Mouse (Mus musculus): ENCODE measurements around the gene Trpm3. TPM values are rescaled to one million over a fixed set of nuclear protein-coding genes. Genes with fewer than 3 reads are reported as not detected.
A peak's percentile ranks its signal among the peaks of the same experiment; 100 is the strongest.

The Trpm3 gene
- polyA plus RNA-seq (2014; fragmentation: Nextera tagmentation; extraction: Ambion mirVana) = 19.5 and 23.3 TPM in 2 replicates

DNA sequence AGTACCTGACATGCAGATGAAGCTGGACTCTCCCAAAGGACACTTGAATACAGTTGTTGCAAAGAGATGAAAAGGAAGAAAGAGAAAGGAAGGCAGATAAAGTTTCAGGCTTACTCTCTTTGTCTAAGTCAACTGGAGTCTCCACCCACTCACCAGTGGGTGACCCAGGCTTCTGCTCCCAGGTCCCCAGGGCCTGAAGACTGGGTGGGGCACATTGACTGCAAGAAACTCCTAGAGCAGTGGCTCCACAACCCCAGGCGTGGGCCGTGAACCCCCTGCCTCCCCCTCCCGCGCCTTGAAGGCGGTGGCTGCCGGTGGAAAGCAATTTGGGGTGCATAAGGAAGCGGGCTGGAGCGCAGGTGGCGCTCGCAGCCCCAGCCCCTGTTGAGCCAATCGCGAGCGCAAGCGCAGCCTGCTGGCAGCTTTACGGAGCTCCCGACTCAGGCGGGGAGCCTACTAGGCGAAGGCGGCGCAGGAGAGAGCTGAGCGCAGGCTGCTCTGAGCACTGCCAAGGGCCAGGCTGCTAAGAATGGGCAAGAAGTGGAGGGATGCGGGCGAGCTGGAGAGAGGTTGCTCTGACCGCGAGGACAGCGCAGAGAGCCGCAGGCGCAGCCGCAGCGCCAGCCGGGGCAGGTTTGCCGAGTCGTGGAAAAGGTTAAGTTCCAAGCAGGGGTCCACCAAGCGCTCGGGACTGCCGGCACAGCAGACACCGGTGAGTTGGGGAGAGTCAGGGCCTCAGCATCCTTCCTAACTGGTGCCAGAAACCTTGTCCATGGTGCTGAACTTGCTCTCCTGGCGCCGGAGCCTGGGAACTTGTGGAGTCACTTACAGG lies at the start of gene Trpm3:
Gene Trpm3, plus strand, starts transcription at position 457 of the 832 bp plus-strand sequence.
- Histone ChIP-seq H3K36me3 (ENCODE audit: control insufficient read depth, insufficient read depth, low read length) (no peaks in the 10 kb centered on the region), H3K27ac (ENCODE audit: low read depth, low read length) (no peak within 1 kb of the TSS), H3K9ac (replicated peaks; ENCODE audit: low read depth, low read length) (peak within 1 kb of the TSS; percentile 32; the same call in 1 of the 2 replicates), H3K4me2 (ENCODE audit: low read depth, low read length) (peak within 1 kb of the TSS; percentile 87), H3K4me1 (ENCODE audit: control insufficient read depth, insufficient read depth, low read length) (0 out of 2 replicates have a peak, but pooled peaks cover 2% of the 10 kb centered on the region), H3K9me3 (ENCODE audit: control insufficient read depth, low read length) (no peaks in the 10 kb centered on the region), H3K27me3 (ENCODE audit: control insufficient read depth, insufficient read depth, low read length) (no peaks in the 10 kb centered on the region), H3K4me3 (ENCODE audit: low read depth, low read length) (peak within 1 kb of the TSS; percentile 43)
- under 1% methylated on average over 38 of the region's 39 CpGs for WGBS
- ATAC-seq (ENCODE audit: low read depth) = peak; percentile 97

DNA sequence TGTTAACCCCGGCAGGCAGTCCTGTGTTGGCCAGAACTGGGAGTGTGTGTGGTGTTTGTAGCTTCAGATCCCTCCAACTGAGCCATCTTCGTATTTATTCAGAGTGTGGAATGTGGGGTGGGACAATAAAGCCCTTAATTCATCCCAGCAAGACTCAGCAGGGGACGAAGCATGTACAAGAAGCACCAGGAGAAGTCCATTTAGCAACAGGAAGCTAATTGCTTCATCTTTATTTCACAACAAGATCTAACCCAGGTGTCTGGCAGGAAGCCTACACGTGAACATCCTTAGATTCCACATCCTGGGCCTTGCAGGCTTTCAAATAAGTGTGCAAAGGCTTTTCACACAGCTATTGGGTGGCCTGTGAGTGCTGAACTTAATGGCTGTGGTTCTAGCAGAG lies 38.3 kb upstream of the Trpm3 start:
- no peaks in the 10 kb centered on the region for H3K36me3 ChIP-seq (ENCODE audit: control insufficient read depth, insufficient read depth, low read length)
- no peak overlapping the region for H3K4me3 ChIP-seq (ENCODE audit: low read depth, low read length)
- no peaks in the 10 kb centered on the region for H3K27me3 ChIP-seq (ENCODE audit: control insufficient read depth, insufficient read depth, low read length)
- 36% methylated on average over 4 of the region's 4 CpGs for WGBS
- H3K9ac ChIP-seq (replicated peaks; ENCODE audit: low read depth, low read length) = no peak overlapping the region
- no peaks in the 10 kb centered on the region for H3K4me1 ChIP-seq (ENCODE audit: control insufficient read depth, insufficient read depth, low read length)
- H3K9me3 ChIP-seq (ENCODE audit: control insufficient read depth, low read length) = no peaks in the 10 kb centered on the region
- no peak overlapping the region for H3K27ac ChIP-seq (ENCODE audit: low read depth, low read length)
- H3K4me2 ChIP-seq (ENCODE audit: low read depth, low read length) = no peak overlapping the region
- ATAC-seq (ENCODE audit: low read depth) = no peak

DNA sequence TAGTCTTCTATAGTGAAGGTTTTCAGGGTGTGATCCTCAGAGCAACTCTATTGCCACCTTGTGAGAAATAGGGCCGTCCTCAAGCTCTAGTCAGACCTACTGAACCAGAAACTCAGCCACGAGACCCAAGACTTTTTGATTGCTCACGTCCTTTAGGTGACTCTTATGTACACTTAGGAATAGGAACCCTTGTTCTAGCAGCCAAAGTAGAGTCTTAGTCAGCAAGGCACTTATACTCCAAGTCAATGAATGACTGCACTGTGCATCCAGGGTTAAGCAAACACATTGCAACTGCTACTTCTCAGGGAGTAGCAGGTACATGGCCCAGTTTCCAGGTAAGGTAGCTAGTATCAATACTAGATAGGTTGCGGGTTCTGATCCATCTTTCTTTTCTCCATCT lies 35.0 kb upstream of the Trpm3 start:
- no peak for ATAC-seq (ENCODE audit: low read depth)
- Histone ChIP-seq H3K4me1 (ENCODE audit: control insufficient read depth, insufficient read depth, low read length) (no peaks in the 10 kb centered on the region), H3K27ac (ENCODE audit: low read depth, low read length) (no peak overlapping the region), H3K9me3 (ENCODE audit: control insufficient read depth, low read length) (no peaks in the 10 kb centered on the region), H3K36me3 (ENCODE audit: control insufficient read depth, insufficient read depth, low read length) (no peaks in the 10 kb centered on the region), H3K9ac (replicated peaks; ENCODE audit: low read depth, low read length) (no peak overlapping the region), H3K4me2 (ENCODE audit: low read depth, low read length) (no peak overlapping the region), H3K4me3 (ENCODE audit: low read depth, low read length) (no peak overlapping the region), H3K27me3 (ENCODE audit: control insufficient read depth, insufficient read depth, low read length) (no peaks in the 10 kb centered on the region)
- WGBS = 88% methylated on average over 4 of the region's 4 CpGs

DNA sequence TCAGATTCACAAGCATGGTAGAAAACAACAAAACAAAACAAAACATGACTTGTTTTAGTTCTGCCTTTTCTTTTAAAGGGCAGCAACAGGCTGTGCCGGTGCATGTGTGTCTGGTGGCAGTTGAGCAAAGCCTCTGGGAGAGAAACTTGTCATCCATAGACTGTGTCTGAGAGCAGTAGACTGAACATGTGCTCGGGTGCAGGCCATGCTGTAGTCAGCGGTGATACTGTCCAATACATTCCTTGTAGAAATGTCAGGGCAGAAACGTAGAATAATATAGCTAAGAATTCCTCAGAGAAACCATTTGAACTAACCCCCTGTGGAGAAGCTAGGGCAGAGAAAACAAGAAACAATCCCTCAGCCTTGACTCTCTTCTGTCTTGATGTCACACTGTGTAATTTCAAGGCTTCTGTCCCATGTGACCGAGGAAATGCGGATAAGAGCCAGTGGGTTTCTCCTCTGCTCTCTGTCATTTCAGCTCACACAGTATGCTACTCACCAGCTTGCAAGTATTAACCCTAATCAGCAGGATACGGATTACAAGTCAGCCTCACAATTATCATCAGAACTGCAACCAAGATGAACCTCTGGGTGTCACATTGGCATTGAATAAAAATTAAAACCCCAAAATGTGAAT lies 33.9 kb upstream of the Trpm3 start:
- Histone ChIP-seq H3K27me3 (ENCODE audit: control insufficient read depth, insufficient read depth, low read length) (no peaks in the 10 kb centered on the region), H3K36me3 (ENCODE audit: control insufficient read depth, insufficient read depth, low read length) (no peaks in the 10 kb centered on the region), H3K9me3 (ENCODE audit: control insufficient read depth, low read length) (no peaks in the 10 kb centered on the region), H3K4me1 (ENCODE audit: control insufficient read depth, insufficient read depth, low read length) (no peaks in the 10 kb centered on the region), H3K9ac (replicated peaks; ENCODE audit: low read depth, low read length) (no peak overlapping the region), H3K4me3 (ENCODE audit: low read depth, low read length) (no peak overlapping the region), H3K4me2 (ENCODE audit: low read depth, low read length) (no peak overlapping the region), H3K27ac (ENCODE audit: low read depth, low read length) (no peak overlapping the region)
- no peak for ATAC-seq (ENCODE audit: low read depth)
- WGBS = 63% methylated on average over 7 of the region's 7 CpGs

DNA sequence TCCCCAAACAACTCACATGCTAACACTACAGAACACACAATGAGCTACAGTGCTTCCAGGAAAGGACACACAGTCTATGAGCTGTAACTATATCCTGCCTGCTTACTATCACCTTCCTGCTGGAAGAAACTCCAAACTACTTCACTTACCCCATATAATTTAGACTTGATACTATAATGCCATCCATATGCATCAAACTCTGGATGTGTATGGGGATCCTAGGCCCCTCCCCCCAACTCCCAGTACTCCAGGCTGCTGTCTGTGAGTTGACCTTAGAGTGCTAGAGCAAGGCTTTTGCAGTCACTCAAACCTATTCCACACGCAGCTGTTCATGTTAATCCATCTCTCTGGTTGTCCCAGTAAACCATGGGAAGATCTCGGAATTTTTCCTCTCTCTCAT lies 33.2 kb upstream of the Trpm3 start:
- no peak for ATAC-seq (ENCODE audit: low read depth)
- no peaks in the 10 kb centered on the region for H3K27me3 ChIP-seq (ENCODE audit: control insufficient read depth, insufficient read depth, low read length)
- no peak overlapping the region for H3K4me2 ChIP-seq (ENCODE audit: low read depth, low read length)
- H3K9ac ChIP-seq (replicated peaks; ENCODE audit: low read depth, low read length) = no peak overlapping the region
- no peak overlapping the region for H3K27ac ChIP-seq (ENCODE audit: low read depth, low read length)
- 83% methylated on average over 2 of the region's 2 CpGs for WGBS
- H3K4me3 ChIP-seq (ENCODE audit: low read depth, low read length) = no peak overlapping the region
- no peaks in the 10 kb centered on the region for H3K9me3 ChIP-seq (ENCODE audit: control insufficient read depth, low read length)
- H3K4me1 ChIP-seq (ENCODE audit: control insufficient read depth, insufficient read depth, low read length) = no peaks in the 10 kb centered on the region
- H3K36me3 ChIP-seq (ENCODE audit: control insufficient read depth, insufficient read depth, low read length) = no peaks in the 10 kb centered on the region

DNA sequence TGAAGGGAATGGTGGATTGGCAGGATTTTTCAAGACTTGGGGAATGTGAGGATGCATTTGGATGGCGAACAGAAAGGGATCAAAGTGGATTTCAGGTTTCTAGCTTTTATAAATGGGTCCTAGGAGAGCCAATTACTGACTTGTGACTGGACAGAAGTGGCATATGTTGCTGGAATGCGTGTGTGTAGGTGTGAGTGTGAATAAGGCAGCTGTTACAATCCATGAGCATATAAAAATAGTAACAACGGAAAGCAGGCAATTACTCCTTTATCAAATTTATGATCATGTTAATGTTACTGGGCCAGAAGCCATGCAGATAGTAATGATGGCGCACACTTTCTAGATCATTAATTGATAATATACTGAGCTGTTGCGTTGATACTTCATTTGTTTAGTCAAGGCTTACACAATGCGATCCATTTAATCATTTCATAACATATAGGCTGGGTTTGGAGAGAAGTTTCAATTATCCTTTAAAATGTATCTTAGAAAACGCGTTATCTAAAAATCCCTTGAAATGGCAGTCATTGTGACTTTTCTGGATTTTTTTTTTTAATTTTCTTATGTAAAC lies 29.9 kb upstream of the Trpm3 start:
- Histone ChIP-seq H3K9me3 (ENCODE audit: control insufficient read depth, low read length) (no peaks in the 10 kb centered on the region), H3K4me1 (ENCODE audit: control insufficient read depth, insufficient read depth, low read length) (no peaks in the 10 kb centered on the region), H3K4me2 (ENCODE audit: low read depth, low read length) (no peak overlapping the region), H3K36me3 (ENCODE audit: control insufficient read depth, insufficient read depth, low read length) (no peaks in the 10 kb centered on the region), H3K9ac (replicated peaks; ENCODE audit: low read depth, low read length) (no peak overlapping the region), H3K27me3 (ENCODE audit: control insufficient read depth, insufficient read depth, low read length) (no peaks in the 10 kb centered on the region), H3K4me3 (ENCODE audit: low read depth, low read length) (no peak overlapping the region), H3K27ac (ENCODE audit: low read depth, low read length) (no peak overlapping the region)
- 75% methylated on average over 8 of the region's 8 CpGs for WGBS
- no peak for ATAC-seq (ENCODE audit: low read depth)

DNA sequence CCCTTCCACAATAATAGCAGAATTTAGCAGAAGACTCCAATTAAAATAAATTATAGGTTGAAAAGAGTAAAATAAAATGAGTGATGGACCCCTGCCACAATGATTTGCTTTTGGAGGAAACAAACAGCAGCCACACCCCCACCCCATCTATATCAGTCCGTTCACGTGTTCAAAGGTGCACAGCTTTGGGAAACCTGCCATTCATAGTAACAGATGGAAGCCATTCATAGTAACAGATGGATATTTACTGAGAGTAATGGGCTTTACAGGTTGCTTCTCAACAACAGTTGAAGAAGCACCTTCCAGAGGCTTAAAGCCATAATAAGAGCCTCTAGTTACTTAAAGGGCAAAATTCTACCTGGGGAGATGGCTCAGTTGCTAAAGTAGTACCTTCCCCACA lies 17.9 kb upstream of the Trpm3 start:
- H3K4me2 ChIP-seq (ENCODE audit: low read depth, low read length) = no peak overlapping the region
- H3K9me3 ChIP-seq (ENCODE audit: control insufficient read depth, low read length) = no peaks in the 10 kb centered on the region
- no peak for ATAC-seq (ENCODE audit: low read depth)
- no peak overlapping the region for H3K27ac ChIP-seq (ENCODE audit: low read depth, low read length)
- no peaks in the 10 kb centered on the region for H3K27me3 ChIP-seq (ENCODE audit: control insufficient read depth, insufficient read depth, low read length)
- H3K4me3 ChIP-seq (ENCODE audit: low read depth, low read length) = no peak overlapping the region
- WGBS = 86% methylated on average over 2 of the region's 2 CpGs
- H3K36me3 ChIP-seq (ENCODE audit: control insufficient read depth, insufficient read depth, low read length) = no peaks in the 10 kb centered on the region
- H3K9ac ChIP-seq (replicated peaks; ENCODE audit: low read depth, low read length) = no peak overlapping the region
- H3K4me1 ChIP-seq (ENCODE audit: control insufficient read depth, insufficient read depth, low read length) = no peaks in the 10 kb centered on the region

DNA sequence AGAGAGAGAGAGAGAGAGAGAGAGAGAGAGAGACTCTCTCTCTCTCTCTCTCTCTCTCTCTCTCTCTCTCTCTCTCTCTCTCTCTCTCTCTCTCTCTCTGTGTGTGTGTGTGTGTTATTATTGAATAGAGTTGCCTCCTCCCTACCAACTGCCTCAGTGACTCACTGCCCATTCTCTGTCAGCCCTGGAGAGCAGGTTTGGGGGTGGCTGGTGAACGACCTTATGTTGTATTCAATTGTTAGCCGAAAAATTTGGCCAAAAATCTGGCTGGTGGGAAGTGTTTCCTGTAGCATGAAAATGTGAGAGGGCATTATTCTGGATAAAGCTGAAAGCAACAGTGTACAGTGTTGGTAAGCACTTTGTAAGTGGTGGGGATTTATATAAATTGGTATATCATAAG lies 17.2 kb upstream of the Trpm3 start:
- no peak overlapping the region for H3K4me3 ChIP-seq (ENCODE audit: low read depth, low read length)
- no peak for ATAC-seq (ENCODE audit: low read depth)
- H3K4me1 ChIP-seq (ENCODE audit: control insufficient read depth, insufficient read depth, low read length) = no peaks in the 10 kb centered on the region
- H3K36me3 ChIP-seq (ENCODE audit: control insufficient read depth, insufficient read depth, low read length) = no peaks in the 10 kb centered on the region
- H3K27ac ChIP-seq (ENCODE audit: low read depth, low read length) = no peak overlapping the region
- H3K9me3 ChIP-seq (ENCODE audit: control insufficient read depth, low read length) = no peaks in the 10 kb centered on the region
- WGBS = 83% methylated on average over 2 of the region's 2 CpGs
- H3K9ac ChIP-seq (replicated peaks; ENCODE audit: low read depth, low read length) = no peak overlapping the region
- no peak overlapping the region for H3K4me2 ChIP-seq (ENCODE audit: low read depth, low read length)
- no peaks in the 10 kb centered on the region for H3K27me3 ChIP-seq (ENCODE audit: control insufficient read depth, insufficient read depth, low read length)

DNA sequence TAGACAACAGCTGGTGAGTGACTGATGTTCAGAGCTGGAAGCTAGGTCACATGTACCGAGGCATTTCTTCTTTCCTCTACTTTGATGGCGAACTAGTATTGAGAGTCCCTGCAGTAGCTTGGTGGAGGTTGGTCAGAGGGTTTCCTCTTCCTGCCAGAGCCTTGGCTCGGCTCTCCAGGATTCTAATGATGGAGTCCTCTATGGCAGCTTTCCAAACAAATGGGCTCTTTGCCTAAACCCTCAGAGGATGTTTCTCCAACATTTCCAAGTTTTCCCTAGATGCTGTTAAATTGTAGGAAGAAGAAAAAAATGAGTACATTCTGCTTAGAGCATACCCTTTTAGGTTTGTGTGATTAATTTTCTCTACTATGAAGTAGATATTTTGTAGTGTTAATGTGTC lies 6.2 kb upstream of the Trpm3 start:
- H3K27me3 ChIP-seq (ENCODE audit: control insufficient read depth, insufficient read depth, low read length) = no peaks in the 10 kb centered on the region
- no peak overlapping the region for H3K27ac ChIP-seq (ENCODE audit: low read depth, low read length)
- H3K4me2 ChIP-seq (ENCODE audit: low read depth, low read length) = no peak overlapping the region
- ATAC-seq (ENCODE audit: low read depth) = no peak
- no peak overlapping the region for H3K9ac ChIP-seq (replicated peaks; ENCODE audit: low read depth, low read length)
- 74% methylated on average over 3 of the region's 3 CpGs for WGBS
- no peaks in the 10 kb centered on the region for H3K4me1 ChIP-seq (ENCODE audit: control insufficient read depth, insufficient read depth, low read length)
- no peaks in the 10 kb centered on the region for H3K9me3 ChIP-seq (ENCODE audit: control insufficient read depth, low read length)
- H3K36me3 ChIP-seq (ENCODE audit: control insufficient read depth, insufficient read depth, low read length) = no peaks in the 10 kb centered on the region
- no peak overlapping the region for H3K4me3 ChIP-seq (ENCODE audit: low read depth, low read length)

All from neural tube, embryonic 14.5 days (tissue).